Mouse (Mus musculus) urinary bladder, postnatal 25 days (tissue): ENCODE data around the gene Olfr1353.
"Not testable (repeated sequence)": the region's sequence is repeated elsewhere in the genome, so short reads cannot be mapped to it uniquely, and the experiment has no call there.

Experiments used
- DNase-seq: peaks from one replicate; pipeline ENCODE4 v3.0.0; 2022; ENCODE audit warnings: low spot score

Olfr1353 gene

GRCm38 (mm10) chr10:78963009-78963408, at the start of gene Olfr1353:
Olfr1353 (plus strand) TSS chr10:78963309.
- not testable (repeated sequence) for DNase-seq

- DNase-seq, result not testable (repeated sequence)
Observed at GRCm38 (mm10) chr10:78950336-78950735, 12.8 kb upstream of the Olfr1353 start, which contains the start of gene Olfr8. Olfr8 (plus strand) TSS chr10:78950636.

DNA sequence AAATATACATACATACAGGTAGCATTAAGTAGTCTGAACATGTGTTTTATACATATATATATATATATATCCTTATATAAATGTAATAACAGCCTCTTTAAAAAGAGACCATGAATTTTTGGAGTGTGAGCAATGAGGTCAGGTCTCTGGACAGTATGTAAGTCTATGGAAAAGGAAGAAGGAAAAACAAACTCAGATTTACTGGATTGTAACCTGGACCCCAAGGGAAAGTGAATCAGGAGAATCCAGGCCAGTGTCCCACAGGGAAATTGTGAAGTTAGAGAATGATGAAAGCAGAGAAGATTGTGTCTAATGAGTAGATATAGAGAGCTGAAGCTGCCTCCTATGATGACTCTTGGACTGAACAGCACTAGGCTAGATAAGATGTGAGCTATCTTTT, 17.6 kb downstream of the Olfr1353 start, which contains the start of gene Olfr1352:
TSS of gene Olfr1352 (plus strand) at position 301 of the 400 bp plus-strand sequence.
- DNase-seq, result no peak

DNA sequence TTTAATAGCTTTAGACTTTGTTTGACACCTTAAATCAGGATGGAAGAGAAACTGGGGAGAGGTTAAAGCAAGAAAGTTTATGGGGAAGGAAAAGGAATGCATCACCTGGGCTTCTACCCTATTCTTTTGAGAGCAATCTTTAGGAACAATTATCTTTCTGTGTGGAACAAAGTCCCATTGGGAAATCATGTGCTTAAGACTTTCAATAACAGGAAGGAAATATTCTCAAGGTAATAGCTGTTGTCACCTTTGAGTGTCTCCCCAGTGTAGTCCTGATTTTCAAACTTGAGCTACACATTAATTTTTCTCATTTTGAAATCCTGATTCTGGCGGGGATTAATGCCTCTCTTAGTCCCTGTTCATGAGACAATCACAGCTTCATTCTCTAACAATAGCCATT, 49.1 kb downstream of the Olfr1353 start, which contains the start of gene Olfr1351:
TSS of gene Olfr1351 (plus strand) at position 301 of the 400 bp plus-strand sequence.
- DNase-seq, result no peak
